ENCODE assay signal across 9 mouse cellular contexts in genomic region chr13:93897943-93898826, GRCm38 (mm10).
A peak's percentile ranks its signal among the peaks of the same experiment; 100 is the strongest.
DNase-seq lines count a peak whose midpoint lies in the region; ATAC-seq lines count a peak whose summit lies in the region.
"Had no signal": no experiment of that assay in that cellular context is flagged by ENCODE, and none has a peak within 500 bp of the region (broad histone marks: within the 10 kb centered on the region; RNA-seq: fewer than 3 reads in every experiment).

No protein-coding gene starts in this region.

- no peak overlapping the region for H3K4me2 ChIP-seq in hindbrain, embryonic 11.5 days (replicated peaks; ENCODE audit: low read depth, low read length)
- H3K4me2 ChIP-seq in embryonic facial prominence, embryonic 15.5 days (replicated peaks): peak overlapping the region; percentile 23
- H3K4me2 ChIP-seq in midbrain, embryonic 15.5 days: no peak overlapping the region
- H3K4me2 ChIP-seq in midbrain, embryonic 13.5 days (replicated peaks): no peak overlapping the region

- DNase-seq in hindbrain, embryonic 11.5 days (ENCODE audit: low spot score): peak; percentile 19
- no peak for DNase-seq in hindbrain, embryonic 10.5 days (ENCODE audit: low spot score)
- peak; percentile 61 for DNase-seq in adipocyte (ENCODE audit: low spot score)
- no peak for DNase-seq in urinary bladder, postnatal 25 days (ENCODE audit: low spot score)
- DNase-seq: layer of hippocampus, postnatal 36 days had no signal

- no peaks in the 10 kb centered on the region for H3K9me3 ChIP-seq in hindbrain, embryonic 11.5 days (ENCODE audit: control insufficient read depth, low read length)
- no peaks in the 10 kb centered on the region for H3K9me3 ChIP-seq in hindbrain, embryonic 10.5 days
- no peaks in the 10 kb centered on the region for H3K9me3 ChIP-seq in embryonic facial prominence, embryonic 15.5 days (replicated peaks)
- no peaks in the 10 kb centered on the region for H3K9me3 ChIP-seq in midbrain, embryonic 15.5 days
- H3K9me3 ChIP-seq in midbrain, embryonic 13.5 days: no peaks in the 10 kb centered on the region

- H3K4me3 ChIP-seq in hindbrain, embryonic 11.5 days (ENCODE audit: low read depth, low read length): no peak overlapping the region
- H3K4me3 ChIP-seq in hindbrain, embryonic 10.5 days: no peak overlapping the region
- H3K4me3 ChIP-seq in embryonic facial prominence, embryonic 15.5 days (replicated peaks): no peak overlapping the region; the same call in 1 of the 2 replicates
- H3K4me3 ChIP-seq in midbrain, embryonic 15.5 days: no peak overlapping the region
- H3K4me3 ChIP-seq in midbrain, embryonic 13.5 days (replicated peaks): no peak overlapping the region

- no peak overlapping the region for H3K27ac ChIP-seq in hindbrain, embryonic 11.5 days (ENCODE audit: low read depth, low read length)
- no peak overlapping the region for H3K27ac ChIP-seq in hindbrain, embryonic 10.5 days
- peak overlapping the region; percentile 81 for H3K27ac ChIP-seq in embryonic facial prominence, embryonic 15.5 days (replicated peaks)
- H3K27ac ChIP-seq in midbrain, embryonic 15.5 days: no peak overlapping the region
- no peak overlapping the region for H3K27ac ChIP-seq in midbrain, embryonic 13.5 days

- WGBS in hindbrain, embryonic 11.5 days: 53% methylated on average over 13 of the region's 13 CpGs
- WGBS in hindbrain, embryonic 10.5 days: 66% methylated on average over 13 of the region's 13 CpGs
- 17% methylated on average over 13 of the region's 13 CpGs for WGBS in embryonic facial prominence, embryonic 15.5 days
- WGBS in midbrain, embryonic 15.5 days: 69% methylated on average over 13 of the region's 13 CpGs
- WGBS in midbrain, embryonic 13.5 days: 82% methylated on average over 13 of the region's 13 CpGs

- no peaks in the 10 kb centered on the region for H3K27me3 ChIP-seq in hindbrain, embryonic 11.5 days (ENCODE audit: control insufficient read depth, insufficient read depth, low read length)
- H3K27me3 ChIP-seq in hindbrain, embryonic 10.5 days (ENCODE audit: insufficient read depth, poor library complexity, severe bottlenecking): no peaks in the 10 kb centered on the region
- no peaks in the 10 kb centered on the region for H3K27me3 ChIP-seq in embryonic facial prominence, embryonic 15.5 days
- no peaks in the 10 kb centered on the region for H3K27me3 ChIP-seq in midbrain, embryonic 15.5 days (replicated peaks)
- H3K27me3 ChIP-seq in midbrain, embryonic 13.5 days: no peaks in the 10 kb centered on the region

- 0 out of 2 replicates have a peak, but pooled peaks have one; percentile 61 for ATAC-seq in hindbrain, embryonic 11.5 days (ENCODE audit: low FRiP score)
- 0 out of 2 replicates have a peak, but pooled peaks have one; percentile 57 for ATAC-seq in embryonic facial prominence, embryonic 15.5 days (ENCODE audit: insufficient number of reproducible peaks, low FRiP score, low TSS enrichment, low read depth)
- peak; percentile 45 for ATAC-seq in megakaryocyte, adult 5-6 weeks (ENCODE audit: poor library complexity, severe bottlenecking)
- ATAC-seq in midbrain, embryonic 15.5 days (replicated peaks): no peak
- ATAC-seq in midbrain, embryonic 13.5 days: no peak

- no peak overlapping the region for H3K9ac ChIP-seq in hindbrain, embryonic 11.5 days (ENCODE audit: low read depth, low read length)
- no peak overlapping the region for H3K9ac ChIP-seq in embryonic facial prominence, embryonic 15.5 days
- no peak overlapping the region for H3K9ac ChIP-seq in midbrain, embryonic 15.5 days
- no peak overlapping the region for H3K9ac ChIP-seq in midbrain, embryonic 13.5 days (replicated peaks)

- H3K4me1 ChIP-seq in hindbrain, embryonic 11.5 days (replicated peaks; ENCODE audit: control insufficient read depth, insufficient read depth, low read length): no peaks in the 10 kb centered on the region
- peaks cover 10% of the 10 kb centered on the region for H3K4me1 ChIP-seq in hindbrain, embryonic 10.5 days (replicated peaks)
- H3K4me1 ChIP-seq in embryonic facial prominence, embryonic 15.5 days: peaks cover 13% of the 10 kb centered on the region; the same call in 1 of the 2 replicates
- no peaks in the 10 kb centered on the region for H3K4me1 ChIP-seq in midbrain, embryonic 15.5 days
- no peaks in the 10 kb centered on the region for H3K4me1 ChIP-seq in midbrain, embryonic 13.5 days (replicated peaks)

- H3K36me3 ChIP-seq in hindbrain, embryonic 11.5 days (ENCODE audit: control insufficient read depth, insufficient read depth, low read length): no peaks in the 10 kb centered on the region
- no peaks in the 10 kb centered on the region for H3K36me3 ChIP-seq in hindbrain, embryonic 10.5 days
- no peaks in the 10 kb centered on the region for H3K36me3 ChIP-seq in embryonic facial prominence, embryonic 15.5 days
- H3K36me3 ChIP-seq in midbrain, embryonic 15.5 days (replicated peaks): no peaks in the 10 kb centered on the region
- no peaks in the 10 kb centered on the region for H3K36me3 ChIP-seq in midbrain, embryonic 13.5 days

Comparison
In these comparisons a context has a peak if more than half of its experiments do, and no peak if none do; other contexts are left out.
1. DNase-seq: peak in hindbrain, embryonic 11.5 days (single experiment) and adipocyte (single experiment); none in hindbrain, embryonic 10.5 days (single experiment) and urinary bladder, postnatal 25 days (single experiment).
2. ATAC-seq: peak in hindbrain, embryonic 11.5 days (single experiment), embryonic facial prominence, embryonic 15.5 days (single experiment) and megakaryocyte, adult 5-6 weeks (single experiment); none in midbrain, embryonic 15.5 days (single experiment) and midbrain, embryonic 13.5 days (single experiment).